Mouse (Mus musculus) liver, adult 2 months (tissue): ENCODE data around the gene Lgmn.

Experiments used
- CTCF ChIP-seq: fragments of 200-500 bp; IDR thresholded peaks from 2 replicates; pipeline ENCODE4 v1.5.1; 2011; ENCODE audit warnings: low read depth, low read length, control low read depth
- POLR2A ChIP-seq: fragments of 200-500 bp; IDR thresholded peaks from 2 replicates; pipeline ENCODE4 v1.6.1; 2011; ENCODE audit warnings: low read length, control low read depth; ENCODE audit not compliant: insufficient read depth; ENCODE audit errors: extremely low read depth

DNA sequence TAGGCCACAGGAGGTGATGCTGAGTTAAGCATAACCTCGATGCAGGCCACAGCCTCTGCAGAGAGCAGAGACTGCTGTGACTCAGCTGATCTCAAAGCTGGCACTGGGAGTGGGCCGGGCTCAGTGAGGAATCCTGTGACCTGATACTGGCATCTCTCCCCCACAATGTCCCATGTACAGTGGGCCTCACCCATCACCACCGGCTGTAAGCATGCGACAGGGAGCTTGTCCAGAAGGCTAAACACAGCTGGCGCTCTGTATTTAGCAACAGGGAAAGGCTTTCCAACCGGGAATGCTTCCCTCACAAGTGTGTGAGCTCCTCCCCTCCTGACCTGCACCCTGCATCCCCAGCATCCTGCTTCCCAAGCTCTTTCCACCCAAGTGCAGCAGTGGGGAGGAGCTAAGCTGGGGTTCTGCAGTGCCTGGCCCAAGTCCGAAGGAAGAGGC, 23.2 kb downstream of the Lgmn start:
- TF ChIP-seq CTCF (no peak), POLR2A (no peak)
